Mouse (Mus musculus) hindbrain, embryonic 11.5 days (tissue): ENCODE data around the gene Nfkbia. TPM values are rescaled to one million over a fixed set of nuclear protein-coding genes. Genes with fewer than 3 reads are reported as not detected.

ENCODE experiments used
- ATAC-seq: fragments of 200-750 bp; cut with Nextera tagmentation; 2 replicates; pipeline ENCODE4 v1.8.0; 2017; ENCODE audit warnings: mild to moderate bottlenecking, moderate TSS enrichment, moderate library complexity; ENCODE audit not compliant: low FRiP score
- DNase-seq: peaks from one replicate; pipeline ENCODE4 v3.0.0-alpha.2; 2015; ENCODE audit warnings: low spot score
- H3K27ac ChIP-seq: fragments of 300-500 bp; sonication (generic); 2 replicates; pipeline ENCODE4 v1.5.1; 2014; ENCODE audit warnings: mild to moderate bottlenecking, low read depth, low read length
- H3K27me3 ChIP-seq: fragments of 300-500 bp; sonication (generic); 2 replicates; pipeline ENCODE4 v1.6.1; 2014; ENCODE audit warnings: mild to moderate bottlenecking, low read length, moderate library complexity, mixed read lengths; ENCODE audit not compliant: control insufficient read depth, insufficient read depth
- H3K36me3 ChIP-seq: fragments of 300-500 bp; sonication (generic); 2 replicates; pipeline ENCODE4 v1.6.1; 2014; ENCODE audit warnings: mild to moderate bottlenecking, low read length, moderate library complexity, mixed read lengths; ENCODE audit not compliant: control insufficient read depth, insufficient read depth
- H3K4me1 ChIP-seq: fragments of 300-500 bp; sonication (generic); replicated peaks from 2 replicates; pipeline ENCODE4 v1.6.1; 2014; ENCODE audit warnings: low read length, mixed read lengths; ENCODE audit not compliant: control insufficient read depth, insufficient read depth
- H3K4me2 ChIP-seq: fragments of 300-500 bp; sonication (generic); replicated peaks from 2 replicates; pipeline ENCODE4 v1.6.1; 2014; ENCODE audit warnings: mild to moderate bottlenecking, low read depth, low read length
- H3K4me3 ChIP-seq: fragments of 300-500 bp; sonication (generic); 2 replicates; pipeline ENCODE4 v1.5.1; 2014; ENCODE audit warnings: low read depth, low read length
- H3K9ac ChIP-seq: fragments of 300-500 bp; sonication (generic); 2 replicates; pipeline ENCODE4 v1.6.1; 2014; ENCODE audit warnings: low read depth, low read length
- H3K9me3 ChIP-seq: fragments of 300-500 bp; sonication (generic); 2 replicates; pipeline ENCODE4 v1.6.1; 2016; ENCODE audit warnings: low read length; ENCODE audit not compliant: control insufficient read depth
- WGBS: fragments of 180-500 bp; shearing (Covaris S2); extraction: QIAGEN DNeasy Blood & Tissue Kit; methylation state at CpG from one replicate; pipeline ENCODE4 v1.1.7; 2014; 5-methylcytosine and 5-hydroxymethylcytosine counted together
- polyA plus RNA-seq: library from polyadenylated mRNA; unstranded; fragments of >200 nt; fragmentation: Nextera tagmentation; extraction: Ambion mirVana; gene quantifications from 2 replicates; pipeline ENCODE4 v1.2.1, GENCODE M21; 2014

Nfkbia gene
- polyA plus RNA-seq, 1 experiment from 2014 or later, result 46.9 TPM

DNA sequence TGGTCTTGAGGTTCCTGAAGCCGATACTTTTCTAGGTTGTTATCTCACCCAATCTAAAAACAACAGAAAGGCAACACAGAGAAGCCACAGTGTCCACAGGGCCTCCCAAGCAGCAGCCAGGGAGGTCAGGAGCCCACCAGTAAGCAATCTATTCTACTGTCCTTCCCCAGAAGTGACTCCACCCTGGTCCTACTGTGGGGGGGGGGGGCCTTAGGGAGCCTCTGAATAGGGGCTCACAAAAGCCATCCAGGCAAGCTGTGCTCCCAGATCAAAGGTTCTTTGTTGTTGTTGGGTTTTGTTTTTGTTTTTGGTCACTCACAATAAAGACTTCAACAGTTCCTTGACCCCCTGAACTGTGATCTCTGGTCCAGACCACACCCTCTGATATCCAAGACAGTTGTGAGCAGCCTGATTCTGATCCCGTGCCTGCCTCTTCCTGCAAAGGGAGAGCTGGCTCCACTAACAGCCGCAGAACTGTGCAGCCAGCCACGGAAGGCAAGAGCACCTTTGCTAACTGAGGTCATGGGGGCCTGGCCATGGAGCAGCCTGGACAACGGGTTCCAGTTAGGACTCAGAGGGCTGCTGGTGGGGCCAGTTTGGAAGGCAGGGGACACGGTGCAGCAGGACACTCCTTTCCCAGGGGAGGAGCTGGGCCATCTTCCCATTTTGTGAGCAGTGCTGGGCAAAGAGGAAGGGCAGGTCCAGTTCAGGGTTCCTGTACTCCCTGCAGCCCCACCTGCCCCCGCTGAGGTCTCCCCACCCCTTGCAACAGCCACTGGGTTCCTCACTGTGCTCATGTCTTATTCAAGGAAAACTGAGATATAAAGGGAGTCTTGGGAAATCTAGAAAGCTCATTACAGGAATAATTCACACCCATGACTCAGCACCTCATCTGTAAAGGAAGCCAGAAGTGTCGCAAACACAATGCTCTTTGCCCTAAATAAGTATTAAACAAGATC, 18.9 kb downstream of the Nfkbia start:
- H3K27ac ChIP-seq, result no peak overlapping the region
- WGBS, result 21% methylated on average over 8 of the region's 8 CpGs

DNA sequence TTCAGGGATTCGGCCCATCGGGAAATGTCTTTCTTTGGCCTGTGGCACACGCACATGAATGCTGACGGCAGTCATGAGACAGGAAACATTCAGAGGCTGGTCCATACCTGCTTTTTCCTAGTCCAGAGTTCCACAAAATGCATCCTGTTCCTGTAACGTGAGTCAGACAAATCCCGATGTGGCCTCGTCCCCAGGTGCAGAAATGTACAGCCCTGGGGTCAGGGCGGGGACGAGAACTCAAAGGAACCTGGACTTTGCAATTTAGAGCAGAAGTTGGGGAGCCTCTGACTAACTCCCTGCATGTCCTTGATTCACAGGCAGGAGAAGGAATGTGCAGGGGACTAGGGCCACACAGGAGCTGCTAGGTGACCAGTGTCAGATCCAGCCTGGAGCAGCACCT, 21.1 kb downstream of the Nfkbia start:
- Histone ChIP-seq H3K9ac (no peak overlapping the region), H3K4me2 (no peak overlapping the region), H3K27ac (no peak overlapping the region), H3K36me3 (no peaks in the 10 kb centered on the region), H3K9me3 (no peaks in the 10 kb centered on the region), H3K4me1 (peaks cover 8% of the 10 kb centered on the region), H3K27me3 (no peaks in the 10 kb centered on the region; the same call in 1 of the 2 replicates), H3K4me3 (no peak overlapping the region)
- 85% methylated on average over 9 of the region's 9 CpGs for WGBS
- no peak for DNase-seq
- ATAC-seq, result no peak

More for the DNA sequence above, 18.9 kb downstream of the Nfkbia start:
- H3K9ac ChIP-seq, result no peak overlapping the region
- no peak overlapping the region for H3K4me3 ChIP-seq
- H3K4me1 ChIP-seq, result peaks cover 2% of the 10 kb centered on the region; the same call in 1 of the 2 replicates
- H3K4me2 ChIP-seq, result no peak overlapping the region
- no peaks in the 10 kb centered on the region for H3K9me3 ChIP-seq
- DNase-seq (no peak), ATAC-seq (peak; percentile 25; the same call in 1 of the 2 replicates)
- no peaks in the 10 kb centered on the region for H3K36me3 ChIP-seq
- no peaks in the 10 kb centered on the region; the same call in 1 of the 2 replicates for H3K27me3 ChIP-seq

DNA sequence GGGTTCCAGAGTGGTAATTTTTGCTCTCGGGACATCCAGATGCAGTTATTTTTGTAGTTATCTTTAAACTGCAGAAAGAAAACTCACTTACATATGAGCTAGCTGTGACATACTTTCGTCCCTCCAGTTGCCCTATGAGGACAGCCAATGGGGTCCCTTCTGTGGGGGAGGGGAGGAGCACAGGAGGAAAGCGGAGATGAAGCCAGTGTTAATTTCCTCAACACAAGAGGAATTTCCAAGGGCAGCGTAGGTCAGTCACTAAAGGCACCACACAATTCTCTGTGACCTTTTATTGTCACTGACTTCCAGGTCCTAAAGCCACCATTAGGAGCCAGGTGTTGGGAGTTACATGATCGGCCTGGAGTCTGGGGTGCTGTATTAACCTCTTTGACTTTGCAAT, 22.0 kb downstream of the Nfkbia start:
- 44% methylated on average over 5 of the region's 5 CpGs for WGBS
- peaks cover 8% of the 10 kb centered on the region for H3K4me1 ChIP-seq
- no peak for ATAC-seq

DNA sequence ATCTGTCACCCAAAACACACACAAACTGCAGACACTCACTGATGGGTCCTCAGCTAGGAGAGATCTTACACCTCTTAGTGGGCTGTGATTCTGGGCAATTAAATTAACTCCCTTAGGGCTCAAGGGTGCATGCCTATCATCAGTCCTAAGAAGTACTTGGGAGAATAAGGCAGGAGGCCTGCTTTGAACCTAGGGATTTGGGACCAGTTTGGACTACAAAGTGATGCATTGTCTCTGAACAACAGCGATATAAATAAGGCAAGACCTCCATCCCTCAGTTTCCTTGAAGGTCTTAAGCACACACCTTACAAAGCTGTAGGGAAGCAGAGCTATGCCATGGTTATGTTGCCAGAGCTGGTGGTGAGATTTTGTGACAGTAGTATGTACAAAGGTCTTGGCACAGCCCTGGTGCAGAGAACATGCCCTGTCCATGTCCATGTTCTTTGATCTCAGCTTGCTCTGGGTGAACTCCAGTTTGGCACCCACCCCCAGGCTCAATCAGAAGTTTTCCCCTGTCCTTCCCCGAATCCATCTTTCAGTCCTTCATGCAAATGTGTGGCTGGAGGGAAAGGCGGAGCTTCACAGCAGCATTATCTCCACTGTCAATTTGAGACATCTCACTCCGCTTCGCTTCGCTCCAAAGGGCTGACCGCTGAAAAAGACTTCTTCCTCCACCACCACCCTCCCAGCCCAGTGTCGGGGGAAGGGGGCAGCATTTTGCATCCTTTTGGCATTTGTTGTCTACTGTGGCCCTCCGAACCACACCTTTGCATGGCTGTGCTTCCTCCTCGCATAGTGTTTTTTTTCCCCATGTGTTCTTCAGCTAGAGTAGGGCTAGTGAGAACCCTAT, 24.9 kb downstream of the Nfkbia start:
- DNase-seq (no peak), ATAC-seq (no peak; the same call in 1 of the 2 replicates)
- Histone ChIP-seq H3K36me3 (no peaks in the 10 kb centered on the region), H3K4me3 (no peak overlapping the region), H3K4me1 (peaks cover 6% of the 10 kb centered on the region), H3K9me3 (no peaks in the 10 kb centered on the region), H3K9ac (0 out of 2 replicates have a peak overlapping the region, but pooled peaks have one; percentile 7), H3K27me3 (no peaks in the 10 kb centered on the region; the same call in 1 of the 2 replicates), H3K27ac (no peak overlapping the region), H3K4me2 (no peak overlapping the region)
- 38% methylated on average over 10 of the region's 10 CpGs for WGBS

More for the DNA sequence above, 22.0 kb downstream of the Nfkbia start:
- DNase-seq, result no peak
- Histone ChIP-seq H3K9me3 (no peaks in the 10 kb centered on the region), H3K9ac (no peak overlapping the region), H3K4me2 (no peak overlapping the region), H3K27ac (no peak overlapping the region), H3K27me3 (no peaks in the 10 kb centered on the region; the same call in 1 of the 2 replicates), H3K36me3 (no peaks in the 10 kb centered on the region), H3K4me3 (no peak overlapping the region)

DNA sequence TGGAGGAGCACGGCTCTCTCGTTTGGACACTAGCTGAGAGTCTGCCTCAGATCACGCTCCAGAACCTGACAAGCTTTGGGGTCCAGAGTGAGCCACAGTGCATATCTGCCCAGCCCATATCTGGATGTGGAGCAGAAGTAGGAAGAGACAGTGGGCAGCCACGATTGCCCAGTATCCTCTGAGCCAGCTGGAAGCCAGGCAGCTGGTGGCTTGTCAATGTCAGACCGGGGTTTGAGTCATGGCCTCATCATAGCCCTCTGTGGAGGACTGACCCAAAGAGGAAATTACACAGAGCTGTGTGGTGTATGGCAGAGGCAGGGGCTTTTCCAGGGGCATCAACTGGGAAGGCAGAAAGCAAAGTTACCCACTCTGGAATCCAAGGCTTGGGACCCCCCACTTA, 25.6 kb downstream of the Nfkbia start:
- WGBS, result 60% methylated on average over 5 of the region's 5 CpGs
- H3K4me1 ChIP-seq, result peaks cover 6% of the 10 kb centered on the region
- 0 out of 2 replicates have a peak overlapping the region, but pooled peaks have one; percentile 7 for H3K9ac ChIP-seq
- ATAC-seq (0 out of 2 replicates have a peak, but pooled peaks have one; percentile 2), DNase-seq (no peak)
- no peak overlapping the region for H3K4me2 ChIP-seq
- no peak overlapping the region for H3K4me3 ChIP-seq
- H3K36me3 ChIP-seq, result no peaks in the 10 kb centered on the region
- H3K27ac ChIP-seq, result no peak overlapping the region
- no peaks in the 10 kb centered on the region; the same call in 1 of the 2 replicates for H3K27me3 ChIP-seq
- no peaks in the 10 kb centered on the region for H3K9me3 ChIP-seq

DNA sequence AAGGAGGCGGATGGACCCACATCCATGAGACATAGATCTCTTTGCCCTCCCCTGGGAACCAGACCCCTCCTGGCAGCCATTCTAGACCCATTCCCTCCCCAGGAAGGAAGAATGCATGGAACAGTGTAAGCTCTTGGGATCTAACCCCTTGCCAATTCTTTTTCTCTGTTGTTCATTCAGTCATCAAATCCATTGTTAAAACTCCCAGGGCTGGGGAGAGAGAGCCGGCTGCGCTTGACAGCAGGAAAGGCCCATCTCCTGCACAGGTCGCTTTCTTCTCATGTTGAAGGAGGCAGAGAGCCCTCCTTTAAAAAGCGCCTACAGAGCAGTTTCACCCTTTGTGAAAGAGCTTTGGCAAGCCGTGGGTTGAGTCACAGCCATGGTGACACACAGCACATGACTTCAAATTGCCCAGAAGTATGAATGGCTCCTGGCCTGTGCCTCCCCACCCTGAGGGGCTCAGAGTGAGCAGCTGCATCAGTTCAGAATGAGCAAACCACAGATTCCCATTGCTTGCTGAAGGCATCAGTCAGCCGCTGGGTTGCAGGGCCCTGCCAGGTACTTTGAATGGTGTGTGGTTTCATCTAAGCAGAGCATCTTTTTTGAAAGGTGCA, 26.3 kb downstream of the Nfkbia start:
- Histone ChIP-seq H3K4me1 (peaks cover 6% of the 10 kb centered on the region), H3K27ac (no peak overlapping the region), H3K4me3 (no peak overlapping the region), H3K9me3 (no peaks in the 10 kb centered on the region), H3K4me2 (no peak overlapping the region), H3K36me3 (no peaks in the 10 kb centered on the region), H3K27me3 (no peaks in the 10 kb centered on the region; the same call in 1 of the 2 replicates), H3K9ac (no peak overlapping the region)
- 50% methylated on average over 7 of the region's 7 CpGs for WGBS
- DNase-seq (no peak), ATAC-seq (peak; percentile 26; the same call in 1 of the 2 replicates)

DNA sequence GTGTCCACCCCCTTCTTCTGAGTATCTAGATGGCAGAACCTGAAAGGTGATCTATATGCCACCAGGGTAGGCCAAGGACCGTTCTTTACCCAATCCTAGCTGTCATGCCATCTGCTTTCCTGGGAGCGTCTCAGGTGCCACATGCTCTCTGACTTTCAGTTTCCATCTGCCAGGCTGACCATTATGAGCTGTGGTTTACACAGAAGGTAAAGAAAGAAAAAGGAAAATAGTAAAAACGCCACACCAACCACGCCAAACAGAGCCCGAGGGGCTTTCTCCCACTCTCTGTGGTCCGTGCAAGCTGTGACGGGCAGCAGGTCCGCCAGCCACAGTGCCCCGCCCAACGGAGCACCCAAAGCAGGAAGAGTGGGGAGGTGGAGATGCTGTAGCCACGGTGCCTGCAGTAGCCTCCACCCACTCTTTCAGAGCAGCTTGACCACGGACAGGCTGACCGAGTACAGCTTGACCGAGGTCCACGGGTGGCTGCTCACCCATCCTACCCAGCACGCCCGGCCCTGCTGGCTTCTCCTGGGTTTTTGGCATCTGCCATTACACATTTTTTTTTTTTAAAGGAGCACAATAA, 27.0 kb downstream of the Nfkbia start:
- DNase-seq (no peak), ATAC-seq (no peak)
- Histone ChIP-seq H3K4me3 (no peak overlapping the region), H3K36me3 (no peaks in the 10 kb centered on the region), H3K9ac (no peak overlapping the region), H3K27me3 (no peaks in the 10 kb centered on the region; the same call in 1 of the 2 replicates), H3K4me2 (no peak overlapping the region), H3K9me3 (no peaks in the 10 kb centered on the region), H3K27ac (no peak overlapping the region), H3K4me1 (peaks cover 6% of the 10 kb centered on the region)
- 80% methylated on average over 17 of the region's 17 CpGs for WGBS
